Mouse (Mus musculus): Measurements from ENCODE around the gene Mif4gd.

The Mif4gd gene

GRCm38 (mm10) chr11:115584376-115585073 is 28.2 kb downstream of the Mif4gd start:
- in situ Hi-C loops (cut with MboI; ENCODE audit: low sequenced_read_pairs) = no loop called here

GRCm38 (mm10) chr11:115582913-115583606 is 29.7 kb downstream of the Mif4gd start:
- in situ Hi-C loops (cut with MboI; ENCODE audit: low sequenced_read_pairs) = no loop called here

GRCm38 (mm10) chr11:115579080-115579479 is 33.7 kb downstream of the Mif4gd start:
- in situ Hi-C loops (cut with MboI; ENCODE audit: low sequenced_read_pairs) = no loop called here

GRCm38 (mm10) chr11:115564961-115565360 is 47.8 kb downstream of the Mif4gd start:
- in situ Hi-C loops (cut with MboI; ENCODE audit: low sequenced_read_pairs) = no loop called here

GRCm38 (mm10) chr11:115564064-115564809 is 48.5 kb downstream of the Mif4gd start, which contains the start of gene Nup85:
Nup85 (plus strand) TSS chr11:115564434.
- in situ Hi-C loops (cut with MboI; ENCODE audit: low sequenced_read_pairs) = no loop called here

GRCm38 (mm10) chr11:115563406-115563805 is 49.4 kb downstream of the Mif4gd start:
- in situ Hi-C loops (cut with MboI; ENCODE audit: low sequenced_read_pairs) = no loop called here
